Mouse (Mus musculus) embryonic fibroblast, embryonic 13.5 days (primary cell): ENCODE data around the gene Tnr.

Source experiments
- CTCF ChIP-seq: IDR thresholded peaks from 2 replicates; pipeline ENCODE4 v1.5.1; 2011; ENCODE audit warnings: mild to moderate bottlenecking, control low read depth, low read length, moderate library complexity, borderline replicate concordance; ENCODE audit not compliant: insufficient read depth
- POLR2A ChIP-seq: IDR thresholded peaks from 2 replicates; pipeline ENCODE4 v1.6.1; 2011; ENCODE audit warnings: low read depth, mild to moderate bottlenecking, control low read depth, low read length, moderate library complexity

DNA sequence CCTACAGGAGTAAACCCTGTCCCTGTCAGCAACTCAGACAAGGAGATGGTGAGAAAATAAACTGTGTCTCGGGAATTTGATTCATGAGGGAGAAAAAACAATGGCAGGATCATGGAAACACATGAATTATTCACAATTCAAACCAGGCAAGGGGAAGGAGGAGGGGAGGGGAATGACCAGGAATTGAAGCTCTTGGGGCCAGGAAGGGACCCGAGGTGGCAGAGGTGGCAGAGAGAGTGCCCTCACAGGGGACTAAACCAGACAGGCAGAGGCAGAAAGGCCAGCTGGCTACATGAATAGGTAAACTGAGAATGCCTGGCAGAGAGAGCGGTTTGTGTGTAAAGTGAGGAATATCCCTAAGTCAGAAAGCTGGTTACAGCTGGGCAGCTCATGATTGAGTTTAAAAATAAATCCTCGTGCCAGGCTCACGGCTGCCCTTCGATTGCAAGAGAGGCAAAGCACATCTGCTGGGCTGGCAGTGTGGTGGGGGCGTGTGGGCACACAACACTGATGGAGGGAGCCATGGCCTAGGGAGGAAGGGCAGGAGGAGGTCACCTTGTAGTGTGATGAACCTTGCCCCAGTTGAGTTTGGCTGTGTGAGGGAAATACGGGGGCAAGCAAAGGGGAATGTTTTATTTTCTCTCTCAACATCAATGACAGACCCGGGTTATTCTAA is 22.0 kb downstream of the Tnr start:
- TF ChIP-seq CTCF (no peak), POLR2A (no peak)
